Mouse (Mus musculus) heart, embryonic 16.5 days (tissue): ENCODE data around the gene Ptn. TPM values are rescaled to one million over a fixed set of nuclear protein-coding genes. Genes with fewer than 3 reads are reported as not detected.

ENCODE experiments used
- ATAC-seq: fragments of 200-750 bp; cut with Nextera tagmentation; replicated peaks from 2 replicates; pipeline ENCODE4 v1.8.0; 2017; ENCODE audit warnings: moderate number of reproducible peaks; ENCODE audit not compliant: insufficient read depth, low FRiP score; ENCODE audit errors: extremely low read depth
- H3K27ac ChIP-seq: fragments of 300-500 bp; sonication (generic); 2 replicates; pipeline ENCODE4 v1.5.1; 2014; ENCODE audit warnings: mild to moderate bottlenecking, low read length, control low read depth, moderate library complexity
- H3K27me3 ChIP-seq: fragments of 300-500 bp; sonication (generic); 2 replicates; pipeline ENCODE4 v1.6.1; 2014; ENCODE audit warnings: low read length, mixed read lengths; ENCODE audit not compliant: control insufficient read depth, insufficient read depth
- H3K36me3 ChIP-seq: fragments of 300-500 bp; sonication (generic); 2 replicates; pipeline ENCODE4 v1.6.1; 2014; ENCODE audit not compliant: control insufficient read depth, insufficient read depth
- H3K4me1 ChIP-seq: fragments of 300-500 bp; sonication (generic); 2 replicates; pipeline ENCODE4 v1.6.1; 2014; ENCODE audit warnings: low read length, mixed read lengths; ENCODE audit not compliant: control insufficient read depth, insufficient read depth
- H3K4me2 ChIP-seq: fragments of 300-500 bp; sonication (generic); 2 replicates; pipeline ENCODE4 v1.6.1; 2014; ENCODE audit warnings: low read depth, mild to moderate bottlenecking, control low read depth, low read length
- H3K4me3 ChIP-seq: fragments of 300-500 bp; sonication (generic); 2 replicates; pipeline ENCODE4 v1.5.1; 2014; ENCODE audit warnings: mild to moderate bottlenecking, control low read depth, low read length
- H3K9ac ChIP-seq: fragments of 300-500 bp; sonication (generic); 2 replicates; pipeline ENCODE4 v1.6.1; 2014; ENCODE audit warnings: low read length, control low read depth
- H3K9me3 ChIP-seq: fragments of 300-500 bp; sonication (generic); replicated peaks from 2 replicates; pipeline ENCODE4 v1.6.1; 2016; ENCODE audit warnings: low read length; ENCODE audit not compliant: control insufficient read depth
- WGBS: fragments of 180-500 bp; shearing (Covaris S2); extraction: QIAGEN DNeasy Blood & Tissue Kit; methylation state at CpG from one replicate; pipeline ENCODE4 v1.1.7; 2014; 5-methylcytosine and 5-hydroxymethylcytosine counted together
- microRNA-seq: library from miRNA; unstranded; fragments of <30 nt; microRNA quantifications from one replicate; pipeline ENCODE4, GENCODE M21; 2017
- polyA plus RNA-seq: library from polyadenylated mRNA; unstranded; fragments of >200 nt; fragmentation: Nextera tagmentation; extraction: Ambion mirVana; gene quantifications from 2 replicates; pipeline ENCODE4 v1.2.1, GENCODE M21; 2015

Gene Ptn
- polyA plus RNA-seq, 1 experiment from 2014 or later, result 273 TPM

GRCm38 (mm10) chr6:36691497-36691896 is 118.5 kb downstream of the Ptn start:
- Histone ChIP-seq H3K9me3 (no peaks in the 10 kb centered on the region), H3K4me1 (no peaks in the 10 kb centered on the region), H3K4me2 (no peak overlapping the region), H3K36me3 (no peaks in the 10 kb centered on the region), H3K9ac (no peak overlapping the region), H3K27ac (no peak overlapping the region), H3K27me3 (no peaks in the 10 kb centered on the region), H3K4me3 (no peak overlapping the region)
- 21% methylated on average over 1 of the region's 1 CpGs for WGBS
- peak; percentile 63; the same call in 1 of the 2 replicates for ATAC-seq

GRCm38 (mm10) chr6:36690941-36691340 is 119.1 kb downstream of the Ptn start:
- Histone ChIP-seq H3K4me3 (no peak overlapping the region), H3K36me3 (no peaks in the 10 kb centered on the region), H3K9ac (no peak overlapping the region), H3K27ac (no peak overlapping the region), H3K27me3 (no peaks in the 10 kb centered on the region), H3K9me3 (no peaks in the 10 kb centered on the region), H3K4me2 (no peak overlapping the region), H3K4me1 (no peaks in the 10 kb centered on the region)
- no peak for ATAC-seq
- 84% methylated on average over 4 of the region's 4 CpGs for WGBS

- Histone ChIP-seq H3K27ac (peak overlapping the region; percentile 60), H3K4me2 (peak overlapping the region; percentile 13; the same call in 1 of the 2 replicates), H3K4me3 (no peak overlapping the region), H3K4me1 (peaks cover 12% of the 10 kb centered on the region), H3K36me3 (no peaks in the 10 kb centered on the region), H3K9me3 (no peaks in the 10 kb centered on the region; the same call in 1 of the 2 replicates), H3K27me3 (no peaks in the 10 kb centered on the region), H3K9ac (no peak overlapping the region)
- peak; percentile 88 for ATAC-seq
- 39% methylated on average over 8 of the region's 8 CpGs for WGBS
These were observed 133.0 kb downstream of the Ptn start for GRCm38 (mm10) chr6:36676710-36677691.

GRCm38 (mm10) chr6:36672399-36673221 is 137.4 kb downstream of the Ptn start:
- Histone ChIP-seq H3K27me3 (no peaks in the 10 kb centered on the region), H3K9me3 (no peaks in the 10 kb centered on the region; the same call in 1 of the 2 replicates), H3K4me1 (peaks cover 12% of the 10 kb centered on the region), H3K27ac (peak overlapping the region; percentile 13; the same call in 1 of the 2 replicates), H3K9ac (no peak overlapping the region), H3K36me3 (no peaks in the 10 kb centered on the region), H3K4me2 (no peak overlapping the region), H3K4me3 (no peak overlapping the region)
- 83% methylated on average over 11 of the region's 11 CpGs for WGBS
- no peak for ATAC-seq

GRCm38 (mm10) chr6:36671274-36671673 is 138.7 kb downstream of the Ptn start:
- Histone ChIP-seq H3K27ac (no peak overlapping the region), H3K9me3 (no peaks in the 10 kb centered on the region; the same call in 1 of the 2 replicates), H3K27me3 (no peaks in the 10 kb centered on the region), H3K4me2 (no peak overlapping the region), H3K36me3 (no peaks in the 10 kb centered on the region), H3K4me3 (no peak overlapping the region), H3K9ac (no peak overlapping the region), H3K4me1 (peaks cover 3% of the 10 kb centered on the region)
- WGBS, result 90% methylated on average over 3 of the region's 3 CpGs
- ATAC-seq, result no peak

Small RNAs within 50 kb of the gene (microRNA-seq; reads per million reads assigned to microRNA genes)
- not detected for gene Gm25111
